Mouse (Mus musculus) bone marrow macrophage, adult 2 months (primary cell): ENCODE results near the gene Ptgis. TPM values are rescaled to one million over a fixed set of nuclear protein-coding genes. Genes with fewer than 3 reads are reported as not detected.

ENCODE experiments used
- H3K27ac ChIP-seq: 2 replicates; pipeline ENCODE4 v1.5.1; 2012; ENCODE audit warnings: low read depth, low read length; ENCODE audit not compliant: insufficient read depth
- H3K4me1 ChIP-seq: 2 replicates; pipeline ENCODE4 v1.6.1; 2012; ENCODE audit warnings: low read length; ENCODE audit not compliant: control insufficient read depth, insufficient read depth
- H3K4me3 ChIP-seq: 2 replicates; pipeline ENCODE4 v1.5.1; 2012; ENCODE audit warnings: mild to moderate bottlenecking, low read length, moderate library complexity; ENCODE audit not compliant: insufficient read depth
- CTCF ChIP-seq: IDR thresholded peaks from 2 replicates; pipeline ENCODE4 v1.5.1; 2012; ENCODE audit warnings: low read depth, mild to moderate bottlenecking, low read length, moderate library complexity
- POLR2A ChIP-seq: IDR thresholded peaks from 2 replicates; pipeline ENCODE4 v1.6.1; 2012; ENCODE audit warnings: mild to moderate bottlenecking, low read depth, low read length, borderline replicate concordance
- polyA plus RNA-seq: library from polyadenylated mRNA; stranded (reverse); fragments of >200 nt; gene quantifications from 2 replicates; pipeline ENCODE4 v1.2.4, GENCODE M21; 2012; ENCODE audit not compliant: missing spikeins, insufficient read depth, insufficient read length

The Ptgis gene
- polyA plus RNA-seq, 1 experiment, result not detected

DNA sequence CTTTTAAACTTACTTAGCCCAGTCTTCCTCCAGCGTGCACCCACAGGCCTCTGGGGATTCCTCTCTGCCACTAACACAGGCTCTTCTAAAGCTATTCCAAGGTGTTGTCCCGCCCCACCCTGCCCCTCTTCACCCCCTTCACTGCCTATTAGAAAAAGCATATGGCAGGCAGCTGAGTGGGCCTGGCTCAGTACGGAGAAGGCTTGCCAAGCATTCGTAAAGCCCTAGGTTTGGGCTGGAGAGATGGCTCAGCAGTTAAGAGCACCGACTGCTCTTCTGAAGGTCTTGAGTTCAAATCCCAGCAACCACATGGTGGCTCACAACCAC lies 7.4 kb downstream of the Ptgis start:
- Histone ChIP-seq H3K27ac (no peak overlapping the region), H3K4me3 (no peak overlapping the region), H3K4me1 (peaks cover 7% of the 10 kb centered on the region)
- TF ChIP-seq CTCF (no peak), POLR2A (no peak)

DNA sequence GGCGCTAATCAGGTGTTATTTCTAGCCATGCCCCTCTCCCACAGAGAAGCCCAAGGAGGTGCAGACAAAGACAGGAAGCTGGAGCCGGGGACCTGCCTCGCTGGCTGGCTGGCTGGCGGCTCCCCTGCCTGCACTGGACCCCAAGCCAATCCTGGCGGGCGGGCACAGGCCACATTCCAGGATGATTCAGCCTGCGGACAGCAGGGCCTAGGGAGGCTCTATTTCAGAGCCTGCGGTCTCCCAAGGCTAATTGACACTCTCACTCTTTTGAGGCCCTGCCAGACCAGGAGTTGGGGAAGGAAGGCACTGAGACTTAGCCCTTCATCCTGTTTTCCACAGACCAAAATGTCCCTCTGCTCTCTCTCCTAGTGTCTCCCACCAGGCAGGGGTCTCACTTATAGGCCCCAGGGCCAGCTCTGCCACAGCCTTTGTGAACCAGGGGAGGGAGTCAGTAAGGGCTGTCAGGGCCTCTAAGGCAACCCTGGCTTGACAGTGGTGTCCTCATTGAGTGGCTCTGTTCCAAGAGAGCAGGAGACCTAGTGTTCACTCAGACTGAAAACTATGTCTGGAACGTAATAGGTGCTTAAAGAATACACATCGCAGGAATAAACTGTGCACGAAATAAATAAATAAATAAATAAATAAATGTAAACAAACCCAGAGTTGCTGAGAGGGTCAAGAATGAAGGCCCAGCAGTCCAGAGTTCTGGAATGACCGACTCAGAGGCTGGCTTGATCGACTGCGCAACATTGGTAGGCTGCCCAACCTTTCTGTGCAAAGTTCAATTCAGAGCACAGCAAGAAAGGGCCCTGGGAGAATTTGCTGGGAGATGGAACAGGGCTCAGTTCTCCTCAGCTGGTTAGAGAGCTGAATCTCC lies 8.0 kb downstream of the Ptgis start:
- no peak overlapping the region for H3K27ac ChIP-seq
- no peak overlapping the region for H3K4me3 ChIP-seq
- TF ChIP-seq POLR2A (no peak), CTCF (no peak)
- peaks cover 7% of the 10 kb centered on the region for H3K4me1 ChIP-seq

DNA sequence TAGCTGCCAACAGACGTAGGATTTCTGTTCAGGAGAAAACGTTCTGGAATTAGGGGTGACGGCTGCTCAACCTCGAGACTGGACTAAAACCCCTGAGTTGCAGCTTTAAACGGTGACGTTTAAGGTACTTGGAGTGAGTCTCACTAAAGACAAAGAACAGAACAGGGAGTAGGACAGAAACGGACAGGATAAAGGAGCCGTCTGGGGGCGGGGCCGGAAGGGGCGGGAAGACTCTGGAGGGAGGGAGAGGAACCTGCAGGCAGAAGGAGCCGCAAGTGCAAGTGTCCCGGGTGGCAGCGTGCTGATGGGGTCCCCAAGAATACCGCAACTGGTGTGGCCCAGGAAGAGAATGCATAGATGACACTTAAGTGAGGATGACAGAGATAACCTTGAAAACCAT lies 9.8 kb downstream of the Ptgis start:
- peak overlapping the region; percentile 29; the same call in 1 of the 2 replicates for H3K4me3 ChIP-seq
- H3K4me1 ChIP-seq, result peaks cover 7% of the 10 kb centered on the region
- no peak for TF ChIP-seq CTCF
- TF ChIP-seq POLR2A, result no peak
- no peak overlapping the region for H3K27ac ChIP-seq

DNA sequence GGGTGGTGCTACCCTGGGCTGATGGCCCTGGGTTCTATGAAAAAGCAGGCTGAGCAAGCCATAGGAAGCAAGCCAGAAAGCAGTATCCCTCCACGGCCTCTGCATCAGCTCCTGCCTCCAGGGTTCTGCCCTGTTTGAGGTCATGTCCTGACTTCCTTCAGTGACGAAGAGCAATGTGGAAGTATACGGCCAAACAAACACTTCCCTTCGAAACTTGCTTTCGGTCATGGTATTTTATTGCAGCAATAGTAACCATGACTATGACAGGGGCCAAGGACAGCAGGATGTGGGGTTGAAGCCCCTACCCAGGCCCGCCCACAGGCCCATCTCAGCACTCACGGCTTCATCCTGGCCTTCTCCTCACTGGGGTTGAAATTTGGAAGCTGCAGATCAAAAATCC lies 15.5 kb downstream of the Ptgis start:
- TF ChIP-seq CTCF, result no peak
- TF ChIP-seq POLR2A, result no peak
- Histone ChIP-seq H3K27ac (peak overlapping the region; percentile 37; the same call in 1 of the 2 replicates), H3K4me1 (peaks cover 11% of the 10 kb centered on the region), H3K4me3 (no peak overlapping the region)

DNA sequence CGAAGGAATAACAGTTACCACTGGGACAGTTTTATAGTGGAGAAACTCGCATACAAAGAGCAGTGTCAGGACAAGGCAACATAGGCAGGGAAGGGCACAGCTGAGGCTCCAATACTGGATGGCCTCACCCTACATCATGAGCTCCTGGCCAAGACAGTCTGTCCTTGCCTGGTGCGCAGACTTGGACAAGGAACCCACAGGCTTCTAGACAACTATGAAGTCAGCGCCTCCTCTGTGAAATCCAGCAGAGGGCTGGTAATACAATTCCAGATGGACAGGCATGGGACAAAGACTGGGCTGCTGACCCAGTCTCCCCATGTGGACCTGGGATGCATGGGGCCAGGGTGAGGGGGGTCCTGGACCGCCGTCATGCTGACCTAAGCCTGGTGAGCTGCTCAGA lies 16.2 kb downstream of the Ptgis start:
- TF ChIP-seq POLR2A (no peak), CTCF (no peak)
- no peak overlapping the region for H3K27ac ChIP-seq
- H3K4me3 ChIP-seq, result no peak overlapping the region

DNA sequence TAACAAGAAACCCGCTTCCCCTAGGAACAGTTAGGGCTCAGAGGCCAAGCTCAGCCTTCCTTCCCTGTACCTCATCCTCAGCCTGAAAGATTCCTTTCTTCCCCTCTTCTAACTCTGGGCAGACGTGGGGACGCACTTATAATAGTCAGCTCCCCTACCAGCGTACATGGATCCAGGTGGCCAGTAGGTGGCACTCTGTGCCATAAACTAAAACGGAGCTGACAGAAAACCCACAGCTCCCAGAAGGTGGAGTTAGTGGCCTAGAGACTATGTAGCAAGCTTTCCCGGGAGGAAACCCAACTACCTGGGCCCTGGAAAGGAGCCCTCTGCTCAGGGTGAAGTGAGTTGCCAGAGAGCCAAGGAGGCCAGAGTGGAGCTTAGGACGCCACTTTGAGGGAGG lies 18.3 kb downstream of the Ptgis start:
- Histone ChIP-seq H3K27ac (no peak overlapping the region), H3K4me1 (peaks cover 11% of the 10 kb centered on the region), H3K4me3 (no peak overlapping the region)
- TF ChIP-seq POLR2A (no peak), CTCF (peak; percentile 89)

More for the DNA sequence above, 16.2 kb downstream of the Ptgis start:
- peaks cover 11% of the 10 kb centered on the region for H3K4me1 ChIP-seq

DNA sequence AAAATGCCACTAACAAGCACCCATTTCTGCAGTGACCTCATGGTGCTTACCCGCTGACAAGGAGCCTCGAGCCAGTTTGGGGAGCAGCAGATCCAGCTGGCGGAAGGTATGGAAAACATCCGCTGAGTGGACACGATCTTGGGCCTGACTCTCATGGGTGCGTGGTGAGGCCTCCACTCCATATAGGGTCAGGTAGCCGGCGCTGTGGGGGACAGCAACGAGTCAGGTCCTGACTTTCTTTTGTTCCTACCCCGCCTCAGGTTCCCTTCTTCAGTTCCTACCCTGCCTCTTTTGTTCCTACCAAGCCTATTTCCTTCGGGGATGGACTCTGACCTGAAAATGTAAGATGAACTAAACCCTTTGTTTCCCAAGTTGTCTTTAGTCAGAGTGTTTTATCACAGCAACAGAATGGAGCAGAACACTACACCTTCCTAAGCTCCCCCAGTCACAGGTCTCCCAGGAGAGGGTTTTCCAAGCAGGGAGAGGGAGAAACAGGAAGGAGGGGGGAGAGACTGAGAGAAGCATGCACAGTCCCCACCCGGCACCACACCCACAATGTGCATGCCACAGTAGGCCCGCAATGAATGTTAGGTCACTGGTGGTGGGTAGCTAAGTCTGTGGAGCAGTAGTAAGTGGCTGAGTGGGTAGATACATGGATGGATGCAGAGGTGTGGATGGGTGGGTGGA lies 19.1 kb downstream of the Ptgis start:
- TF ChIP-seq POLR2A (no peak), CTCF (no peak)
- Histone ChIP-seq H3K4me3 (no peak overlapping the region), H3K27ac (no peak overlapping the region), H3K4me1 (peaks cover 11% of the 10 kb centered on the region)

DNA sequence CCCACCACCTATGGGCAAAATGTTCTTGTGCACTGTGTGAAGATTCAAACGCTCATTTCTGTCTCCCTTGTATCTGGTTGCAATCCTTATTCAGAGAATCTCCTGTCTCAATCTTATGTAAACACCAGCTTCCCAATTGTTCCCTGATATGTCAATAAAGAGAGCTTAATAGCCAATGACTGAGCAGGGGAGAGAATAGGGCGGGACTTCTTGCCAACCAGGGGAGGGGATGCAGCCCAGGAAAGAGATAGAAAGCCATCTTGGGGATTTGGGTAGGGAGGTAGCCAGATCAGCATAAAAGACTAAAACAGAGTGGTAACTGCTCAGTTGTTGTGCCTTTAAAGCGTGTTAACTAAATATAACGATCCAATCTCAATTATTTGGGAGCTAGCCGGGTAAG lies 19.7 kb downstream of the Ptgis start:
- Histone ChIP-seq H3K4me1 (peaks cover 11% of the 10 kb centered on the region), H3K4me3 (no peak overlapping the region), H3K27ac (no peak overlapping the region)
- TF ChIP-seq POLR2A (no peak), CTCF (no peak)

DNA sequence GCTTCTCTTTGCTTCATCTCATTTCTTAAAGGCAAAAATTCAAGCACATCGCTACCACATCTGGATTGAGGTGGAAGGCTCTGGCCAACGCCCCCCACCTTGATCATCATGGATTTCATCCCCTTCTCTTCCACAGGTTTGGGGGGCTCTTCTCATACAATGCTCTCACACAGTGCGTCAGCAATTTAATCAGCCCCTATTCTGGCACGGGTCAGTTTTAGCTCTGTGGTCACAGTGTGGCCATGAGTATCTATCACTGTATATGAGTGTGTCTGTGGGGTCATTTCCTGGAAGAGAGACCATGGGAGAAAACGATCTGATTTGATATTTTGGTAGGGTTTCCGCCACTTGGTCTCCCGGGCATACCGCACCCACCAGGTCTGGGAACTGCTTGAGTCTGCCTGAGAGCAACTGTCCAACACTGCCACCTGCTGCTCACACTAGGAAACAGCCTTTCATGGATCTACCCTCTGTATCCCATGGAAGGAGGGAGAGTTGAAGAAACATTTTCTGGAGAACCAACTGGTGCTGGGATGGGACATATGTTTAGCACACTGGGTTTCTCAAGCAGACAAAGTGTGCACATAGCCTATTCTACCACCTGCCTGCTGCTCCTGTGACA lies 21.1 kb downstream of the Ptgis start:
- TF ChIP-seq POLR2A (no peak), CTCF (peak; percentile 91)
- no peak overlapping the region for H3K27ac ChIP-seq
- no peak overlapping the region for H3K4me3 ChIP-seq
- H3K4me1 ChIP-seq, result no peaks in the 10 kb centered on the region

DNA sequence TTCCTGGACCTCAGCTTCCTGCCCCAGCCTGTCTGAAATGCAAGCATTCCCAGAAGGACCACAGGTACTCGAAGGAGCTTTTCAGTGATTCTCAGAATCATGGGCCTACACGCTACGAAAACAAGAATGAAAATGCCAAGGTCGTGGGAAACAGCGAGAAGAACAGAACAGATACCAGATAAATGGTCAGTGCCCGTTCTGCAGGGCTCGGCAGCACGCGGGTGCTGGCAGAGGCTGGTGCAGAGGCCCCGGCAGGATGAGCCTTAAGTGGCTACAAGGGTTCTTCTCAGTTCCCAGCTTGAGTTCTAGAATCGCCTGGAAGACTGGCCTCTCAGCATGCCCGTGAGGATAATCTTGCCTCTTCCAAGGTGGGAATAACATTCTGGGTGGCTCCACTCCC lies 26.7 kb downstream of the Ptgis start:
- H3K4me1 ChIP-seq, result no peaks in the 10 kb centered on the region
- no peak overlapping the region for H3K27ac ChIP-seq
- TF ChIP-seq CTCF, result no peak
- H3K4me3 ChIP-seq, result no peak overlapping the region
